Mouse (Mus musculus) midbrain, embryonic 12.5 days (tissue): ENCODE data around the gene A930004D18Rik. TPM values are rescaled to one million over a fixed set of nuclear protein-coding genes. Genes with fewer than 3 reads are reported as not detected.
A peak's percentile ranks its signal among the peaks of the same experiment; 100 is the strongest.

Experiments
- ATAC-seq: fragments of 200-750 bp; cut with Nextera tagmentation; 2 replicates; pipeline ENCODE4 v1.8.0; 2017; ENCODE audit warnings: low read depth, moderate TSS enrichment, moderate library complexity; ENCODE audit not compliant: low FRiP score
- H3K27ac ChIP-seq: fragments of 300-500 bp; sonication (generic); replicated peaks from 2 replicates; pipeline ENCODE4 v1.5.1; 2016; ENCODE audit warnings: mild to moderate bottlenecking
- H3K27me3 ChIP-seq: fragments of 300-500 bp; sonication (generic); 2 replicates; pipeline ENCODE4 v1.6.1; 2016; ENCODE audit warnings: mild to moderate bottlenecking
- H3K36me3 ChIP-seq: fragments of 300-500 bp; sonication (generic); 2 replicates; pipeline ENCODE4 v1.6.1; 2016
- H3K4me1 ChIP-seq: fragments of 300-500 bp; sonication (generic); 2 replicates; pipeline ENCODE4 v1.6.1; 2016
- H3K4me2 ChIP-seq: fragments of 300-500 bp; sonication (generic); replicated peaks from 2 replicates; pipeline ENCODE4 v1.6.1; 2016; ENCODE audit warnings: mild to moderate bottlenecking, moderate library complexity
- H3K4me3 ChIP-seq: fragments of 300-500 bp; sonication (generic); 2 replicates; pipeline ENCODE4 v1.5.1; 2016; ENCODE audit warnings: mild to moderate bottlenecking
- H3K9ac ChIP-seq: fragments of 300-500 bp; sonication (generic); replicated peaks from 2 replicates; pipeline ENCODE4 v1.6.1; 2016; ENCODE audit warnings: mild to moderate bottlenecking, moderate library complexity
- H3K9me3 ChIP-seq: fragments of 300-500 bp; sonication (generic); 2 replicates; pipeline ENCODE4 v1.6.1; 2016; ENCODE audit warnings: mild to moderate bottlenecking
- WGBS: fragments of 180-500 bp; shearing (Covaris S2); methylation state at CpG from one replicate; pipeline ENCODE4 v1.1.7; 2016; 5-methylcytosine and 5-hydroxymethylcytosine counted together
- polyA plus RNA-seq: library from polyadenylated mRNA; unstranded; fragments of >200 nt; fragmentation: Nextera tagmentation; extraction: Ambion mirVana; gene quantifications from 2 replicates; pipeline ENCODE4 v1.2.1, GENCODE M21; 2016

The A930004D18Rik gene
- polyA plus RNA-seq, 1 experiment from 2014 or later = 21.5 TPM

DNA sequence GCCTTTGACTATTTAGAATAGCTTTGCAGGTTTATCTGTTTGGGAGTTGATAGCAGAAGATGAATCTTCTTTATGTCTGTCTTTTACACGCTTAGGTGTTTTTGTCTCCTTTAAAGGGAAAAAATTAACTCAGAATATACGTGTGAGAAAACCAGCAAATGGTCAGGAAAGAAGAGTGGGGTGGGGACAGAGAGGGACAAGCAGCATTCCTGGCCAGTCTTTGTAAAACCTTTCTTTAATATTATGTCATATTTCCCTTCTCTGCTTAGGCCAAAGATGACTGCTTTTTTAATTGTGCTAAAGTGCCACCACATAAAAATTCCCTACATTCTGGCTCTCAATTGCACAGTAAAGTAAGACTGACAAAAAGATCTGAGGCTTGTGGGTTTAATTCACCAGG, 21.5 kb upstream of the A930004D18Rik start:
- Histone ChIP-seq H3K27me3 (no peaks in the 10 kb centered on the region), H3K4me3 (0 out of 2 replicates have a peak overlapping the region, but pooled peaks have one; percentile 56), H3K36me3 (no peaks in the 10 kb centered on the region), H3K4me2 (peak overlapping the region; percentile 81), H3K27ac (peak overlapping the region; percentile 100), H3K9me3 (no peaks in the 10 kb centered on the region), H3K9ac (peak overlapping the region; percentile 98), H3K4me1 (peaks cover 10% of the 10 kb centered on the region)
- ATAC-seq = no peak
- WGBS = 19% methylated on average over 2 of the region's 2 CpGs

GRCm38 (mm10) chr2:18058146-18058708, 20.7 kb upstream of the A930004D18Rik start:
- H3K4me3 ChIP-seq = peak overlapping the region; percentile 56
- H3K9ac ChIP-seq = peak overlapping the region; percentile 98
- peaks cover 18% of the 10 kb centered on the region for H3K4me1 ChIP-seq
- WGBS = 4% methylated on average over 9 of the region's 9 CpGs
- H3K4me2 ChIP-seq = peak overlapping the region; percentile 81
- H3K27me3 ChIP-seq = no peaks in the 10 kb centered on the region
- H3K9me3 ChIP-seq = no peaks in the 10 kb centered on the region
- peak overlapping the region; percentile 100 for H3K27ac ChIP-seq
- no peaks in the 10 kb centered on the region for H3K36me3 ChIP-seq
- no peak for ATAC-seq

GRCm38 (mm10) chr2:18057336-18058145, 20.0 kb upstream of the A930004D18Rik start:
- H3K4me1 ChIP-seq = peaks cover 22% of the 10 kb centered on the region
- H3K27me3 ChIP-seq = no peaks in the 10 kb centered on the region
- peak overlapping the region; percentile 56 for H3K4me3 ChIP-seq
- peak overlapping the region; percentile 98 for H3K9ac ChIP-seq
- peak overlapping the region; percentile 100 for H3K27ac ChIP-seq
- no peaks in the 10 kb centered on the region for H3K9me3 ChIP-seq
- no peak for ATAC-seq
- H3K36me3 ChIP-seq = no peaks in the 10 kb centered on the region
- under 1% methylated on average over 48 of the region's 48 CpGs for WGBS
- peak overlapping the region; percentile 81 for H3K4me2 ChIP-seq

GRCm38 (mm10) chr2:18056786-18057255, 19.3 kb upstream of the A930004D18Rik start:
- H3K27me3 ChIP-seq = no peaks in the 10 kb centered on the region
- H3K27ac ChIP-seq = peak overlapping the region; percentile 100
- peak overlapping the region; percentile 98 for H3K9ac ChIP-seq
- peaks cover 29% of the 10 kb centered on the region for H3K4me1 ChIP-seq
- WGBS = under 1% methylated on average over 37 of the region's 50 CpGs
- no peaks in the 10 kb centered on the region for H3K9me3 ChIP-seq
- H3K4me3 ChIP-seq = peak overlapping the region; percentile 56
- peak; percentile 97 for ATAC-seq
- no peaks in the 10 kb centered on the region for H3K36me3 ChIP-seq
- peak overlapping the region; percentile 81 for H3K4me2 ChIP-seq

- H3K27me3 ChIP-seq = no peaks in the 10 kb centered on the region
- peak overlapping the region; percentile 98 for H3K9ac ChIP-seq
- ATAC-seq = peak; percentile 91
- H3K27ac ChIP-seq = peak overlapping the region; percentile 100
- peak overlapping the region; percentile 81 for H3K4me2 ChIP-seq
- H3K9me3 ChIP-seq = no peaks in the 10 kb centered on the region
- WGBS = under 1% methylated on average over 41 of the region's 66 CpGs
- H3K4me3 ChIP-seq = peak overlapping the region; percentile 56
- H3K4me1 ChIP-seq = peaks cover 33% of the 10 kb centered on the region
- no peaks in the 10 kb centered on the region for H3K36me3 ChIP-seq
These were observed 18.6 kb upstream of the A930004D18Rik start for GRCm38 (mm10) chr2:18055929-18056785.

GRCm38 (mm10) chr2:18055016-18055928, 17.7 kb upstream of the A930004D18Rik start, which contains the start of gene Mllt10:
Mllt10 (plus strand) TSS chr2:18055237.
- no peaks in the 10 kb centered on the region for H3K27me3 ChIP-seq
- H3K4me1 ChIP-seq = peaks cover 38% of the 10 kb centered on the region

DNA sequence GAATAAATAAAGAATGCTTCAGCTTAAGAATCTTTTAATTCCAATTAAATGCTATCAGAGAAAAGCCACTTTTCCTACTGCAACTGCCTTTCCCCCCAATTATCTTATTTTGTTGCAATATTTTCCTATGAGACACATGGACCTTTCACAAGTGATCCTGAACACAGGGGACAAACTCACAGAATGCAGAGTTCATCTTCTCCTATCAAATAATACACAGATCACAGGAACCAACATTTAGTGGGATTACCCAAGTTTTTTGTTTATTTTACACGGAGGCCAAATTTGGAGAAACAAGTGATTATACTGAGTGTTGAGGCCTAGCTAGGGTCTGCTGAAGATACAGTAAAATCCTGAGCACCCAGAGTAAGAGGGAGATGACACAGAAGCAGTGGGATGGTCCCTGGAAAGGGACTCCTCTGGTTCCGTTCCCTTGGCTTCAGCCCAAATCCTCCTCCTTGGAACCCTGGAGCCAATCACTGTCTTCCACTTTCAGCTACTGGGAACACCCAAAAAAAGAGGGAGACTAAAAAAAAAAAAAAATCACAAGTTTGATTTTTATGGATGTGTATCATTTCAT, 16.5 kb upstream of the A930004D18Rik start:
- ATAC-seq = no peak
- Histone ChIP-seq H3K9me3 (no peaks in the 10 kb centered on the region), H3K4me2 (peak overlapping the region; percentile 81), H3K27me3 (no peaks in the 10 kb centered on the region), H3K9ac (peak overlapping the region; percentile 44; the same call in 1 of the 2 replicates), H3K4me3 (no peak overlapping the region), H3K27ac (peak overlapping the region; percentile 100), H3K4me1 (peaks cover 42% of the 10 kb centered on the region), H3K36me3 (no peaks in the 10 kb centered on the region)
- 5% methylated on average over 2 of the region's 2 CpGs for WGBS

More at GRCm38 (mm10) chr2:18055016-18055928, 17.7 kb upstream of the A930004D18Rik start, which contains the start of gene Mllt10:
- Histone ChIP-seq H3K36me3 (no peaks in the 10 kb centered on the region), H3K27ac (peak within 1 kb of the TSS; percentile 100), H3K9me3 (no peaks in the 10 kb centered on the region), H3K4me2 (peak within 1 kb of the TSS; percentile 81), H3K4me3 (peak within 1 kb of the TSS; percentile 56), H3K9ac (peak within 1 kb of the TSS; percentile 98)
- ATAC-seq = no peak
- WGBS = under 1% methylated on average over 20 of the region's 20 CpGs

DNA sequence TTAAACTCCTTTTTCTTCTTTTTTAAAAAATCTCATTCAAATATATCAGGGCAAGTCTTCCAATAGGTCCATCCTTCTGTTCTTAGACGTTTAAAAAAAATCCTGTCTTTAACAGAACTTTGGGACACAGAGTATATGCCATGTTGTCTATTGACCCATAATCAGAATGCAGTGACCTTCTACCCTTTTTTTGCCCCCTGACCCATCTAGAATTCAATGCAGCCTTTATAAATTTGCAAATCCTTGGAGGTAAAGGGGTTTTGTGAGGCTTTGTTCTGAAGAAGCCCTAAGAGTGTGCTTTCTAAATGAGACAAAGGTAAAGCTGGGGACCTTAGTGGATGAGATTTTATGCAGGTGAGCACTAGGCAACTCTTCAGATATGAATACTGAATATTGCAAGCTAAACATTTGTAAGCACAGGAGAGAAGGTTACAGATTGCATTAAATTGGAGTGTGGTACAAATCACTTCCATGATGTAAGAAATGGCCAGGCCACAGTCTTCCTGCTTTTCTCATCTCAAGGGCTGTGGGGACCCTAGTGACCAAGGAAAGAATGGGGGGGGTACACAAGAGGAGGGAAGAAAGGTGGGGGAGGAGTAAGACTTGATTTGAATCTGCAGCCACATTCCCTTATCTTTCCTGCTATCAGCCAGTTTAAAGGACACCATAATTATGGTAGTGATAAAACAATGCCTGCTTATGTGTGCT, 15.9 kb upstream of the A930004D18Rik start:
- H3K27me3 ChIP-seq = no peaks in the 10 kb centered on the region
- ATAC-seq = no peak
- peaks cover 40% of the 10 kb centered on the region for H3K4me1 ChIP-seq
- H3K9me3 ChIP-seq = no peaks in the 10 kb centered on the region
- peak overlapping the region; percentile 28; the same call in 1 of the 2 replicates for H3K9ac ChIP-seq
- H3K4me3 ChIP-seq = no peak overlapping the region
- 8% methylated on average over 1 of the region's 1 CpGs for WGBS
- peak overlapping the region; percentile 100 for H3K27ac ChIP-seq
- no peaks in the 10 kb centered on the region for H3K36me3 ChIP-seq
- peak overlapping the region; percentile 81; the same call in 1 of the 2 replicates for H3K4me2 ChIP-seq

DNA sequence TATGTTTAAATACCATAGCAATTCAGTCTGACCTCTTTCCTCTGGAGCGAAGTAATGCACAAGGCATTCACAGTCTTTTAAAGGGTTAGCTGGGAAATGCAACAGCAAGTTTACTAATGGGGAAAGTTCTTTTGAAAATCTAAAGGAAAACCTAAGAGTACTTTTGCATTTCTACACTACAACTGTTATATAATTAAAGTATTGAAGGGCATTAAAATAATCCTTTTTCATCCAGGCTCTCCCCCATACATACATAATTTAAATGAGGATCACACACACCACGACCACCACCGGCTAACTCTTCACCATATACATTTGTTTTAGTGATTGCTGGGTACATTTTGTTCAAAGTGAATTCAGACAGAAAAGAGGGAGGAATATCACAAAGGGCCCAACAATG, 15.0 kb upstream of the A930004D18Rik start:
- no peaks in the 10 kb centered on the region for H3K27me3 ChIP-seq
- H3K9ac ChIP-seq = no peak overlapping the region
- peaks cover 40% of the 10 kb centered on the region for H3K4me1 ChIP-seq
- peak overlapping the region; percentile 81 for H3K27ac ChIP-seq
- ATAC-seq = no peak
- H3K9me3 ChIP-seq = no peaks in the 10 kb centered on the region
- H3K36me3 ChIP-seq = no peaks in the 10 kb centered on the region
- peak overlapping the region; percentile 70 for H3K4me2 ChIP-seq
- H3K4me3 ChIP-seq = no peak overlapping the region
- 9% methylated on average over 3 of the region's 3 CpGs for WGBS

DNA sequence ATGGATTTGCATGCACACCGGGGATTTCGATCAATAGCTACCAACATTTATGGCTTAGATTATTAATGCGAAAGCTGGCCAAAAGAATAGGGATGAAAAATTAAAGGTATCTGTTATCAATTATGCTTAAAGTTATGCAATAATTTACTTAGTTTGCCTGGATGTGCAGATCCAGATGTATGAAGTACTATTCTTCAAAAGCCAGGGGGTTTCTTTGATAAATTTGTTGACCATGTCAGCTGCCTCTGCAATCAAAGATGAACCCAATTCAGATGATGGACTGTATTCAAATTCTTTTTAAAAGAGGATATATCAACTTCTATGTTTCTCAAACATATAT, 14.3 kb upstream of the A930004D18Rik start:
- 12% methylated on average over 3 of the region's 3 CpGs for WGBS
- no peak for ATAC-seq
- H3K4me1 ChIP-seq = peaks cover 40% of the 10 kb centered on the region
- H3K27ac ChIP-seq = peak overlapping the region; percentile 100
- H3K4me3 ChIP-seq = peak overlapping the region; percentile 22
- no peaks in the 10 kb centered on the region for H3K36me3 ChIP-seq
- H3K27me3 ChIP-seq = no peaks in the 10 kb centered on the region
- H3K4me2 ChIP-seq = peak overlapping the region; percentile 70
- H3K9ac ChIP-seq = peak overlapping the region; percentile 100; the same call in 1 of the 2 replicates
- no peaks in the 10 kb centered on the region for H3K9me3 ChIP-seq
